Mouse (Mus musculus): Measurements from ENCODE around the gene Purb.

Purb gene

DNA sequence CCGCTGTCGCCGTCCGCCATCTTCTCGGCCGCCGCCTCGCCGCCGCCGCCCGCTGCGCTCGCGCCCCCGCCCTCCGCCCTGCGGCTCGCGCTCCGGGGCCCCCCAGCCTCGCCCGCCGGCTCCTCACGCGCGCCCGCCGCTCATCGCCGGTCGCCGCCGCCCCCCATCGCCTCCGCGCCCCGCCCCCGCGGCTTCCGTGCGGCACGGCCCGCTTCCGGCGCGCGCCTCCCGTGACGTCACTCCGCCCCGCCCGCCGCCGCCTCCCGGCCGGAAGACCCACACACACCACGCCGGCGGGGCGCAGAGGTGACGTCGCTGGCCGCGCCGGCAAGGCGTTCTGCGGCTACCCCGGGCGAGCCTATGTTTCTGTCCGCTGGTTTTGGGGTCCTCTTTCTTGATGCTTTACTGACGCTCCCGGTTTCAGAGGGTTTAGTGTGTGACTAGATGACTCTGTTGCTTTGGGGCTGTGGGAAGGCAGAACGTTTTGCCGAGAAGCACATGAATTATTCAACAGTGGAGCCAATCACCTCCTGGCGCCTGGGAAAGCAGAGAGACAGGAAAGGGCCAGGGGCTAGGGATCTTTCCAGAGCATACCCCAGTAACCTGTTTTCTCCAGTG, at the start of gene Purb:
Purb (minus strand) TSS at position 51 of the 618 bp plus-strand sequence.
- DNase-seq (ENCODE audit: low spot score) = peak; percentile 90

DNA sequence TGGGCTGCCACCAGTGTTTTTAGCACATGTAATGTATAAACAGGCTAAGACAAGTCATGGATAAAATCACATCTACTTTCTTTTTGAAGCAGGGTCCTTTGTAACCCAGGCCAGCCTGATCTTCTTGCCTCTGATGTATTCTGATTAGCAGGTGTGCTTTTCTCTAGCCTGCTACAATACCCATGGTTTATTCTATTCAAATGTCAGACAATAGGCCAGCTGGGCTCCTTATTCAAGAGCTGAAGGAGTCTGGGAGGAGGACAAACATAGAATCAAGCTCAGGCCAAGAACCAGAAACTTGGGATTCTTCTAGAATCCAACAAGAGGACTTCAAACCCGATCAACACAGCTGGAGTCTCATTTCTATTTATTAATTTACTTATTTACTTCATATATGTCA, 49.5 kb upstream of the Purb start:
- no peak for DNase-seq (ENCODE audit: low spot score)

DNA sequence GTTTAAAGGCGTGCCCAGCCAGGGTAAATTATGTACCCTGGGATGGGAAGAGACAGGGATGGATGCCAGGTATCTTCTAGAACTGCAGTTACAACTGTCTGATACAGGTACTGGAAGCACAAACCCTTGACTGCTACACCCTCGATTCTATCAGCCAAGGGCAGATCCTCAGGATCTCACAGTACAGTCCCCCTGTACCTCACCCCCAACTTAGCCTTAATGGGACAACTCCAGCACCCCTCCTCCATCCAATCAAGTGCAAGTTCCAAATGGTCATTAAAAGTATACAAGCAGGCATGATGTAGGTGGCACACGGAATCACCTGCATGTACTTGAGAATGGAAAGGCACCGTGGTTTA, 49.1 kb upstream of the Purb start:
- no peak for DNase-seq (ENCODE audit: low spot score)

DNA sequence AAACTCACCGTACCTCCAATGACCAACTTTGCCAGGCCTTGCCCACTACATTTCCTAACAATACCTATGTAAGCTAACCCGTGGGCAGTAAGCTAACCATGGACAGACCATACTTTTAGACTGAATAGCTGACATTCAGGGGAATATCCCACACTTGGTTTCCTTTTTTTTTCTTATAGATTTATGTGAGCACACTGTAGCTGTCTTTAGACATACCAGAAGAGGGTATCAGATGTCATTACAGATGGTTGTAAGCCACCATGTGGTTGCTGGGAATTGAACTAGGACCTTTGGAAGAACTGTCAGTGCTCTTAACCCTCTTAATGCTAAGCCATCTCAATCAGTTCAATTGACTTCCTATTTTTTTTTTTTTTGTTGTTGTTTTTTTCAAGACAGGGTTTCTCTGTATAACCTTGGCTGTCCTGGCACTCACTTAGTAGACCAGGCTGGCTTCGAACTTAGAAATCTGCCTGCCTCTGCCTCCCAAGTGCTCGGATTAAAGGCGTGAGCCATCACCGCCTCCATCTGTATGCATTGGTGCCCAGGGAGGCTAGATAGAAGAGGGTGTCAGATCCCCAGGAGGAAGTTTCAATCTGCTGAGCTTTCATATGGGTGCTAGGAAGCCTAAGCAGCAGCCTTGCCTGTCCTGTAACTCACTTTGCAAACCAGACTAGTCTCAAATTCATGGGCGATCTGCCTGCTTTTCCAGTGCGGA, 48.6 kb upstream of the Purb start:
- DNase-seq (ENCODE audit: low spot score) = no peak

DNA sequence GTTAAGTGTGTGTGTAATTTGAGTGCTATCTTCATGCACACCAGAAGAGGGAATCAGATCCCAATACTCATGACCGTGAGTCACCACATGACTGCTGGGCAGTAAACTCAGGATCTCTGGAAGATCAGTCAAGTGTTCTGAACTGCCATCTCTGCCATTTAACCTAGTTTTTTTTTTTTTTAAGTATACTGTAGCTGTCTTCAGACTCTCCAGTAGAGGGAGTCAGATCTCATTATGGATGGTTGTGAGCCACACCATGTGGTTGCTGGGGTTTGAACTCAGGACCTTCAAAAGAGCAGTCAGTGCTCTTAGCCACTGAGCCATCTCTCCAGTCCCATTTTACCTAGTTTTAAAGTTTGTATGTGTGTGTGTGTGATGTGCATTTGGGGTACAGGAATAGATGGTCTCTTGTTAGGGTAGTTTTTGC, 48.0 kb upstream of the Purb start:
- DNase-seq (ENCODE audit: low spot score) = no peak

DNA sequence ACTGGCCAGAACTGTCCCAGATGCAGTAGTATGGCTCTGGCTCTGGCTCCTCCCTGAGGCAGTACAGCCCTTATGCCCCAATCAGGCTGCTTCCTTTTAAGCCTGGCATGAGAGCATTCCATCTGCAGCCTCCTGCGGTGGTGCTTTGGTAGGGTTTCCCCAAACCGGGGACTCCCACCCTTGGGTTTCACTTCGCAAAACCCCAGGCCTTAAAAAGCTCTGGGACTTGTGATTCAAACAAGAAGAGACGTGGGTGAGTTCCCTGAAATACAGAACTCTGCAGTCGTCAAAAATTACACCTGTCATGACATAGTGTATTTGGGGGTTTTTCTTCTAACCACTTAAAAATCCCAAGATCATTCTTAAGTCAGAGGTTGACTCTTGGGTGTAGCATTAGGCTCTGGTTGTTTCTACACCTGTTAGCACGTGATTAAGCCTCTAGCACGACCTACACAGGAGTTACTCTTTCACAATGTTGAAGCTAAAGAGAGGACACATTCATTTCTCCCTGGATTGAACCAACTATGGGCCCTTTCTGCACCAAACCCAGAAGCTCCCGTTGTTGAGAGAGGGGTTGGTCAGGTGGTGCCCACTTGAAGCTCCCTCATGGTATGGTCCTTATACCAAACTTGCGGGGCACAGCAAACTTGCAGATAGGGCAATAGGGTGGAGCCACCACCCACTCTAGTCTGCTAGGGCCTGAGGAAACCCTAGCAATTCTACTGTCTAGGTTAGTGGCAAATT, 47.2 kb upstream of the Purb start:
- DNase-seq (ENCODE audit: low spot score) = no peak

DNA sequence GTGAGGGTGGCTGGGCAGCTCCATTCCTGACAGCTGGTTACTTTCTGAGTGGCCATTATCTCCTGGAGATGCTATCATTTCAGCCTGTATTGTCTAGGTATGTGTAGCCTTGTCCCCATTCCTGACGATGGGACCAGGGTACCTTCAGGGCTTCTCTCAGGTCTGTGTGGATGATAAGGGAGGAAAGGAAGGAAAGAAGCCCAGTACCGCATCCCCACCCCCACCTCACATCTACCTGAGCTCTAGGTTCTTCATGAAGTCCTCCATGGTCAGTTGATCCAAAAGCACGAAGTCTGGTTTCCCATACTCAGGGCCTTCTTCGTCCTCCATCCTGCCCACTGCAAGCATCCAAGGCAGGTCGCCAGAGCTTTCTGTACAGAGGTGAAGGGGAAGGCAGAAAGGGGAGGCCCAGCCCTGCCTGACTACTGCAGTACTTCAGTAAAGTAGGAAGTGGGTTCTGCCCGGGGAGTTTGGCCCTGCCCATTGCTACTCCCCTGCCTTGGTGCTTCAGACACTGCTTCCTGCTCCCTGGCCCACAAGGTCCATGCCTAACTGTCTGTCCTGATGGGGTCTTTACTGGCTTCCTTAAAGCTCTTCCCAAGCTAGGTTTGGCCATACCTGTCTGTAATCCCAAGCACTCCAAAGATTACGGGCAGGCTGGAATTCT, 44.9 kb upstream of the Purb start, which contains the start of gene Myo1g:
Myo1g (minus strand) TSS at position 459 of the 667 bp plus-strand sequence.
- no peak for DNase-seq (ENCODE audit: low spot score)

DNA sequence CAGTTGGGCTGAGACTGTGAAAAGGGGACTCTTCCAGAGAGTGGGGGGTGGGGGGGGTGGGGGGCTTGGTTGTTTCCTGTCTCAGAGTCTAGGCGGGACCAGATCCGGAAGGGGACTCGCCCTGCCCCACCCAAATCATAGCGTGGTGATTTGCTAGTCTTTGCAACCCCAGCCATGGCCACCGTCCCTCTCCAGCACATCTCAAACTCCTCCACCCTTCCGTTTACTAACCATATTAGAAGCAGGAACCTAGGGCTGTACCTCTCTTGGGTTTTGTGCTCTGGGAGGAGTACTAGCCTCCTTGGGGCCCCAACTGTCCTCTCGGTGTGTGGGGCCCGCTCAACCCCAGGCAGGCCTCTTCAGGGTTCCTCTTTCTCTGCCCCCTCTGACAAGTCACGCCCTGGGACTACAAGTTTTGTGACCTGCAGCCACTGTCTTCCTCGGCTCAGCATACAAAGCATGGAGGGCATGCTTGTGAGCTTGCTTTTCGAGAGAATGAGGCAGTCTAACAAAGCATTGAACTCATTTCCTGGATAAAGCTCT, 43.8 kb upstream of the Purb start:
- no peak for DNase-seq (ENCODE audit: low spot score)

DNA sequence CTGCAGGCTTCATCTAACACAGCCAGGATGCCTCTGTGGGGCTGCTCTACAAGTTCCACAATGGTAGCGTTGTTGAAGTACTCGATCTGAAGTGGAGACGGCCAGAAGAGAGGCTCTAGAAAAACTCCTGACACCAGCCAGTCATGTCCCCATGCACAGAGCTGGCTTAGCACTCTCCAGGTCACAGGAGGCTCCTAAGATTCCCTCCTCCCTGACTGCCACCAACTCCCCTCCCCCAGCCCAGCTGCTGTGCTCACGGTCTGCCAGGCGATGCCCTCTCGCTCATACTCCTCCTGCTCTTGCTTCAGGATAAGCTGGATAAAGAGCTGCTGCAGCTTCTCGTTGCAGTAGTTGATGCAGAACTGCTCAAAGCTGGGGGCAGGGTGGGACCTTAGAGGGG, 39.1 kb upstream of the Purb start:
- no peak for DNase-seq (ENCODE audit: low spot score)

DNA sequence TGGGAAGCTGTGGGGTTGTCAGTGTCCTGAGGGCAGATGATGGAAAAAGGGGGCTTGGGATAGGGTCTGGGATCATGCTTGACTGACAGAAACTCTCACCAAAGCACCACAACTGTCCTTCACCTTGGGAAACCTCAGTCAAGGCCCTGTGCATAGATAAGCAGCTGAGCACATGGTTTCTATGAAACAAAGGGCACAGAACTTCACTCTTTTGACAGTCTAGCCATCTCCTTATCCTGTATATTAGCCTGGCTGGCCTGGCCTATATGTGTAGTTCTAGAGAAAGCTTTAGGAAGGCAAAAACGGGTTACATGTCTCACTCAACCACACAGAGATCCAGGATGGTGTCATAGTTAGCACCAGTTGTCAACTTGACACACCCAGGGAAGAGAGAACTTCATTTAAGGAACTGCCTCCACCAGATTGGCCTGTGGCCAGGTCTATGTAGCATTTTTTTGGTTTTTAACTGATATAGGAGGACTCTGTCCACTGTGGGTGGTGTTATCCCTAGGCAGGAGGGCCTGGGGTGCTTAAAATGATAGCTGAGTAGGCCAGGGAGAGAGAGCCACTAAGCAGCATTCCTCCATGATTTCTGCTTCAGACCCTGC, 32.7 kb upstream of the Purb start:
- no peak for DNase-seq (ENCODE audit: low spot score)

DNA sequence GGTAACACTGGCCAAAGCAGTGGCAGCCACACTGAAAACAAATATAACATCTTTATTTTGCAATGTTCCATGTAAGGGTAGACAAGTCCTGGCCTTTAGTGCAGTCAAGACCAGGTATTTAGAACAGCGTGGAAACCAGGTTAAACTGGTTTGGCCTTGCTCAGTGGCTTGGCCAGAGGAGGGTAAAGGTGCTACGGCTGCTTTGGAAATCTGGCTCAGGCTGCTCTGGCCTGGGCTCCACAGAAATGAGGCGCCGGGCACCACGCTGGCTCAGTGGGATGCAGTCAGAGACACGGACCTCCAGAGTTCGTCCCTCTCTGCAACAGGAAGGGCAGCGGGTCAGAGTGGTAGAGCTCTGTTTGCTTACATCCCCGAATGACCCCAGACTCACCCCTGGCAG, 30.8 kb upstream of the Purb start:
- DNase-seq (ENCODE audit: low spot score) = no peak

DNA sequence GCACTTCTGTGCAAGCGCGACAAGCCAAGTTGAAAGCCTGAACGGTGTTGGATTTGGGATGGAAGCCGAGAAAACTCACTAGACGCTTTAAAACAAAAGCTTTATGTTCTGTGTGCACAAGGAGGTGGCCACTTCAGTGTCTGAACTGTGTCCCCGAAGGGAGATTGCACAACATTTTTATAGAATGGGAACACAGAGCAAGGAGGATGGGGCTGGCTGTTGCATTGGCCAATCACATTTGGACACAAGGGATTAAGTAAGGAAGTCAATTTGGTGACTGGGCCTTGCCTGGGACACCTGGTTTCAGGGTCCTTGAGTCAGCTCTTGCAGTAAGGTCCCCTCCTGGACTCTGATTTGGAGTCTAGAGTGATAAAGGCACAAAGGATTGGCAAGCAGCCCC, 29.0 kb upstream of the Purb start:
- no peak for DNase-seq (ENCODE audit: low spot score)

DNA sequence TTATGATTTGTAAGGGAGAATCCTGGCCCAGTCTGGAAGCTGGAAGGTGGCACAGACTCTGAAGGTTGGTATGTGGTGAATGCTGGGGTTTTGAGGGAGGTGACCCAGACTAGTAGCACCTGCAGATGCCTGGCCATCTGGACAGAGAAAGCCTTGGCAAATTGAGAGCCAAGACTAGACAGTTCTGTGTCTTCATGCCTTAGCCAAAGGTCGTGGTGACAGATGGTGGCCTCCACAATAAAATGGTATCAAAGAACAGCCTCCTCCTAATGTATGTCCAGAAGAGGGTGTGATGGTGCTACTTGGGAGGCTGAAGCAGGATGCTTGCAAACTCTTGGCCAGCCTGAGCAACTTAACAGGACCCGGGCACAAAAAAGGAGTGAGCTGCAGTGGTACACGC, 28.5 kb upstream of the Purb start:
- DNase-seq (ENCODE audit: low spot score) = no peak

DNA sequence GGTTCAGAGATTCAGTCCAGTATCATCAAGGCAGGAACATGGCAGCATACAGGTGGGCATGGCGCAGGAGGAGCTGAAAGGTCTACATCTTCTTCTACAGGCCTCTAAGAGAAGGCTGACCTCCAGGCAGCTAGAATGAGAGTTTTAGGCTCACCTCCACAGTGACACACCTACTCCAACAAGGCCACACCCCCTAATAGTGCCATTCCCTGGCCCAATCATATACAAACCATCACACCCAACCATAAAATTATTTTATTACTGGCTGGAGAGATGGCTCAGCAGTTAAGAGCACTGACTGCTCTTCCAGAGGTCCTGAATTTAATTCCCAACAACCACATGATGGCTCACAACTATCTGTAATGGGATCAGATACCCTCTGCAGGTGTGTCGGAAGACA, 26.8 kb upstream of the Purb start:
- DNase-seq (ENCODE audit: low spot score) = no peak

DNA sequence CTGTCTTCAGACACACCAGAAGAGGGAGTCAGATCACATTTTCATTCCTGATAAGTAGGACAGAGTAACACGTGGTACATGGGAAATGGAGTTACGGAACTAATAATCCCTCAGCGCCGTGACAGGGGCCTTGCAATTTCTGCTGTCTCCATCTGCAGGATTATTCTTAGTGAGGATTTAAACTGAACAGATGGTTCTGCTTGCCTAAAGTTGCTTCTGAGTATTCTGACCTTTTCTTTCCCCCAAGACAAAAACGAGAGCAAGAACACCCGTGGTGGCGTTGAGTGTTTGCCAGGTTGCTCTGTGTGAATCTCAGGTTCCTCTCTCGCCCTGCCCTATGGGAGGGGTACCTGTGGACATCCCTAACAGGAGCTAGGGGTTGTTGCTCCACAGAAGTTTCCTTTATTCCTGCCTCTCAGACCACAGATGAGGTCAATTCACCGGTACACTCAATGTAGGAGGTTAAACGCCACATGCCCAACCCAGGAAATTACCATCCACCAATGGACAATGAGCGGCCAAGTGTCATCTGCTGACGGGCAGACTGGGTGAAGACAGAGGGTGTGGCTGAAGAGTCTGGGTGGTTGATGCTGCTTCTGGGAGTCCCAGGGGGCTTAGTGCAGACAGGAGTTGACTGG, 21.7 kb upstream of the Purb start:
- DNase-seq (ENCODE audit: low spot score) = no peak

DNA sequence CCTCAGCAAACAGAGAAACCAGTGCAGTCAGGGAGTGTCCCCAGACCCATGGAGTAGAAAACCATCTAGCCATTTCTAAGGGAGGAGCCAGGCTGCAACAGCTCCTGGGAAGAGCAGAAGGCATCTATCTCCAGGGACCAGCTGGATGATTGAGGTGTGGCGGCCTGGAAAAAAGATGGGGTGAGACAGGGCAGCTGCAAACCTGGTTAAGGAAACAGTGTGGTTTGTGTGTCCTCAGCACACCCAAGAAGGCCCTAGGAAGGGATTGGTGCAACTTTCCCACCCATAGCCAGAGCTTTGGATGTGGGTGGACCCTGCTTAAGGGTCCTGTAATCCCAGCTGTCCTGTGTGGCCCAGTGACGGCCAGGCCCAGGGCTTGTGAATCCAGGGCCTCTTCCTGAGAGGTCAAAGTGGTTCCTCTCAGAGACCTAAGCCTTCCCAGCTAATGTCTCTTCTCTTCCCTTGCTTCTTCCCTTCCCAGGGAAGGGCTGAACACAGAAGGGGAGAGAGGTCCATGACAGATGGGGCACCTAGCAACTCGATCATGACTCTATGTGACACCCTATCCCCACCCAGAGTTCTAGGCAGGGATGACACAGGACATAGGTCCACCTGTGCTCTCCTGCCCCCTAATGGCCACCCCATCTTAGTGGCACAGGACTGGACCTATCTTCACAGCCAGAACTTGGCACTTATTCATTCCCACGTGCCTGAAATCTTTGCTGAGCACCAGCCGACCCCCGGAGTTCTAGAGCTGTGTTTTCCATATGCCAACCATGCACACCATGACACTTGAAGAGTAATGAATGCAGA, 14.2 kb upstream of the Purb start:
- no peak for DNase-seq (ENCODE audit: low spot score)

DNA sequence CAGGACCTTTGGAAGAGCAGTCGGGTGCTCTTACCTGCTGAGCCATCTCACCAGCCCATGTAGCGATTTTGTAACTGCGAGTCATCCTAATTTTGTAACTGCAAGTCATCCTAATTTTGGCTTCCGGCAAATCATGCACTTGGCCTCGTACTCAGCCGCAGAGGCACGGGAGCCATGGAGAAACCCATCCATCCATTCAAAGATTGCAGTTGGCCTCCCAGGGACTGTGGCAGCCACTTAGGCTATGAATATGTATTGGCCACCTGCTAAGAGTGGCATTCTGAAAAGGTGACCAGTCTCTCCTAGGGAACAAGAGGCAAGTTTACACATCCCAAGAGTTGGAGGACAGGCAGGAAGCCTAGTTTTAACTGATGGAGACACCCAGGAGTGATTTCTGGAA, 13.5 kb upstream of the Purb start:
- DNase-seq (ENCODE audit: low spot score) = no peak

DNA sequence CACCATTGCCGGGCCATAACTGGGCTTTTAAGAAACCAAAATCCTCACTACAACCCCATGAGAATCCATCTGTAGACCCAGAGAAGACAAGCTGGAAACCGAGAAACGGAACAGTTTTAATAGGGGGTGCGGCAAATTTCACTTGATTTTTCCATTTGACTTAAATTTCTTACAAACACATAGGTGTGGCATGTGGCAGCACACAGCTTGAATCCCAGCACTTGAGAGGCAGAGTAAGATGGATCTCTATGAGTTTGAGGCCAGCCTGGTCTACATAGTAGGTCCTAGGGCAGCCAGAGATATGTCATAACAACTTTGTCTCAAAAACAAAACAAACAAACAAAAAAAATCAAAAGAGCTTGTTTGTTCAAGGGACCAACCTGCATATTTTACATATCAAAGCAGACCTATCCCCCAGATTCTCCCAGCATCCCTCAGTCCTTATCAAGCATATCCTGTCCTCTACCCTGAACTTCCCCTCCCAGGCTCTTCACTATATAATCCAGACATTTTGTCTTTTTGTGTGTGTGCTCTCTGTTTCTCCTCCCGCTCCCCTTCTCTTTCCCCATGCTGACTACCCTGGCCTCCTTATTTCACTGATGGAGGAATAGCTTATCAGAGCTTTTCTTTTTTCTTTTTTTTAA, 12.4 kb upstream of the Purb start:
- no peak for DNase-seq (ENCODE audit: low spot score)

DNA sequence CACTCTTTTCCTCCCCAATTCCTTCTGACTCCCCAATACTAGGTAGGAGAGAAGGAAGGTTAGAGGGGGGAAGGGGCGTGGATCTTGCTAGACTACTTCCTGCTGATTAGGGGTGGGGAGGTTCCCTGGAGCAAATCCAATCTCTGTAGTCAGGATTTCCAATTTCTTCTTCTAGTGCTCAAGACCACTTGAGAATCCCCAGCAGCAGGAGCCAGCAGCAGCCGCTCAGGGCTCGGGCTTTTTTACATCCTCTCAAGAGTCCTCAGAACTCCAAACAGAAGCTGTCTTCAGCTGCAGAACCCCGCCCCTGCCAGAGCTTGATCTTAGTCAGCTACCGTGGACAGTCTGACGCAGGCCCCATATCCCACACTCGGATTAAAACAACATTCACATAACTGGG, 11.8 kb upstream of the Purb start:
- no peak for DNase-seq (ENCODE audit: low spot score)

DNA sequence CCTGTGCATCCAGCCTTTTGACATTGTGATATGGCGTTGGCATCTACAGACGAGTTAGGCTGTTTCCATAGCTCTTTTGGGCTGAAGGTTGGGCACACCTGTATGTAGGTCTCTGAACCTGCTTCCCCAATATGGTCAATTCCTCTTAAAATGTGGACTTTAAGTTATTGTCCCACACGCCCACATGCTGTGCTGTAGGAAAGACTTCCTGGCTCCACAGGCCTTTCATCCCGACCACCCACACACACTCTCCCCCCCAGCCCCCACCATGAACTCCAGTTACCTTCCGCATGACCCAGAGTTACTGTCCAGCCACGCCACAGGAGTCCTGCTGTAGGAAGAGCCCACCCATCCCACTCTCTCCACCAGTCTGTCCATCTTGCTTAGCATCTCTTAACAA, 11.2 kb upstream of the Purb start:
- no peak for DNase-seq (ENCODE audit: low spot score)
